Mouse (Mus musculus) midbrain, postnatal 0 days (tissue): ENCODE data around the gene Spint1. TPM values are rescaled to one million over a fixed set of nuclear protein-coding genes. Genes with fewer than 3 reads are reported as not detected.

Source experiments
- ATAC-seq: fragments of 200-750 bp; cut with Nextera tagmentation; 2 replicates; pipeline ENCODE4 v1.8.0; 2017; ENCODE audit warnings: moderate number of reproducible peaks, mild to moderate bottlenecking, moderate TSS enrichment, moderate library complexity; ENCODE audit not compliant: low FRiP score
- DNase-seq: peaks from one replicate; pipeline ENCODE4 v3.0.0-alpha.2; 2015; ENCODE audit warnings: low spot score
- H3K27ac ChIP-seq: fragments of 300-500 bp; sonication (generic); 2 replicates; pipeline ENCODE4 v1.5.1; 2014; ENCODE audit warnings: low read depth, mild to moderate bottlenecking, low read length, mixed read lengths
- H3K27me3 ChIP-seq: fragments of 300-500 bp; sonication (generic); 2 replicates; pipeline ENCODE4 v1.6.1; 2014; ENCODE audit warnings: low read length, control low read depth, mixed read lengths; ENCODE audit not compliant: insufficient read depth
- H3K36me3 ChIP-seq: fragments of 300-500 bp; sonication (generic); 2 replicates; pipeline ENCODE4 v1.6.1; 2014; ENCODE audit warnings: low read length, control low read depth, mixed read lengths; ENCODE audit not compliant: insufficient read depth
- H3K4me1 ChIP-seq: fragments of 300-500 bp; sonication (generic); 2 replicates; pipeline ENCODE4 v1.6.1; 2014; ENCODE audit warnings: mild to moderate bottlenecking, control low read depth, antibody characterized with exemption, low read length, mixed read lengths; ENCODE audit not compliant: insufficient read depth
- H3K4me2 ChIP-seq: fragments of 300-500 bp; sonication (generic); 2 replicates; pipeline ENCODE4 v1.6.1; 2014; ENCODE audit warnings: low read depth, mild to moderate bottlenecking, low read length, mixed read lengths; ENCODE audit not compliant: poor library complexity, severe bottlenecking
- H3K4me3 ChIP-seq: fragments of 300-500 bp; sonication (generic); 2 replicates; pipeline ENCODE4 v1.5.1; 2014; ENCODE audit warnings: low read depth, mild to moderate bottlenecking, low read length, moderate library complexity
- H3K9ac ChIP-seq: fragments of 300-500 bp; sonication (generic); replicated peaks from 2 replicates; pipeline ENCODE4 v1.6.1; 2014; ENCODE audit warnings: mild to moderate bottlenecking, low read length, moderate library complexity, mixed read lengths; ENCODE audit not compliant: poor library complexity, severe bottlenecking
- H3K9me3 ChIP-seq: fragments of 300-500 bp; sonication (generic); 2 replicates; pipeline ENCODE4 v1.6.1; 2016; ENCODE audit warnings: low read length, control low read depth
- CTCF ChIP-seq: IDR thresholded peaks from 2 replicates; pipeline ENCODE4 v1.5.1; 2016; ENCODE audit warnings: antibody characterized with exemption, mild to moderate bottlenecking
- WGBS: fragments of 180-500 bp; shearing (Covaris S2); extraction: QIAGEN DNeasy Blood & Tissue Kit; methylation state at CpG from one replicate; pipeline ENCODE4 v1.1.7; 2014; 5-methylcytosine and 5-hydroxymethylcytosine counted together
- polyA plus RNA-seq: library from polyadenylated mRNA; unstranded; fragments of >200 nt; fragmentation: Nextera tagmentation; extraction: Ambion mirVana; gene quantifications from 2 replicates; pipeline ENCODE4 v1.2.1, GENCODE M21; 2015
- total RNA-seq: library from RNA; depleted of rRNA; stranded (reverse); fragments of >200 nt; gene quantifications from 2 replicates; pipeline ENCODE4 v1.2.3, GENCODE M21; 2014; rRNA removed

The Spint1 gene
- total and polyA plus RNA-seq, 2 experiments from 2014 or later, result 1.1 to 1.9 TPM

DNA sequence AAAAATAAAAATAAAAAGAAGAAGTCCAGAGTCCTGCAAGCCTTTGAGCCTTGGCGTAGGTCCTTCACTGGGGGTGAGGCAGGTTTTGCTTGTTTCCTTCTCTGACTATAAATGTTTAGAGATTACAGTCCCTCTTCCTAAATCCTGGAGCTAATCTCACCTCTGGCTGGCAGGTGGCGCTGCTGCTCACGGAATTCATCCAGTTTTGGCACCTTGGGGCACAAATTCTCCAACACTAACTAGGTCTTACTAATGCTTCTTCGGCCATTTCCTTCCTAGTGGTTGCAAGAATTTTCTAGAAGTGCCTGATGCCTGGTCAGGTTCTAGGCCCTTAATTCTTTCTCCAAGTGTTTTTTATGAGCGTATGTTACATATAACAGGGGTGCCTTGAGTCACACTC is 61.2 kb downstream of the Spint1 start:
- Histone ChIP-seq H3K27ac (no peak overlapping the region), H3K4me3 (no peak overlapping the region), H3K9me3 (no peaks in the 10 kb centered on the region), H3K9ac (no peak overlapping the region), H3K36me3 (peaks cover 56% of the 10 kb centered on the region), H3K4me2 (no peak overlapping the region), H3K4me1 (no peaks in the 10 kb centered on the region), H3K27me3 (no peaks in the 10 kb centered on the region)
- peak; percentile 79 for TF ChIP-seq CTCF
- WGBS, result 41% methylated on average over 5 of the region's 5 CpGs
- ATAC-seq (no peak), DNase-seq (peak; percentile 66)

DNA sequence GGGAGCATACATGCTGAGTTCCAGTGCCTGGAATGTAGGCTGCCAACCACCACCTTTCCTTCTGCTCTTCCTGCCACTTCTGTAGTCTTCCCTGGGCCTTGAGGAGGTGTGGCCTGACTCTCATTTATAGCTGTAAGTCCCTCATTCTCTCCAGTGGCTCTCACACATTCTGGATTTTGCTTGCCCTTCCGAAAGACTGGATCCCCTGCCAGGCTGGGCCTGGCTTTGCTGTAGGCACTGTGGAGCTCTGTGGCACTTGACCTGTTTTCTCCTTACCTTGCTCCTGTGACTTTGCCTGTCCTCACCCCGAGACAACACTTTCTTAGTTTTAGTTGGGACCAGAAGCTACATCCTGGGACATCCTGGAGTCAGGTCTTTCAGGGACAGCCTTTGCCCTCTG is 61.7 kb downstream of the Spint1 start:
- DNase-seq (no peak), ATAC-seq (no peak)
- Histone ChIP-seq H3K9me3 (no peaks in the 10 kb centered on the region), H3K27me3 (no peaks in the 10 kb centered on the region), H3K4me2 (no peak overlapping the region), H3K9ac (no peak overlapping the region), H3K4me3 (no peak overlapping the region), H3K36me3 (peaks cover 51% of the 10 kb centered on the region), H3K4me1 (no peaks in the 10 kb centered on the region), H3K27ac (no peak overlapping the region)
- 92% methylated on average over 2 of the region's 2 CpGs for WGBS
- no peak for TF ChIP-seq CTCF

Other genes starting within 250 kb of the Spint1 start
- gene Ccdc32, start 208.0 kb upstream of the Spint1 start, total RNA-seq, result 26.5 and 44.7 TPM in 2 replicates
- 49.4 and 51.8 TPM in 2 replicates for gene Ccdc32, start 208.0 kb upstream of the Spint1 start, polyA plus RNA-seq
- 10.1 and 10.2 TPM in 2 replicates for gene Rpusd2, start 202.6 kb upstream of the Spint1 start, total RNA-seq
- 2.9 and 3.2 TPM in 2 replicates for gene Rpusd2, start 202.6 kb upstream of the Spint1 start, polyA plus RNA-seq
- 1.5 and 2.3 TPM in 2 replicates for gene Knl1, start 190.2 kb upstream of the Spint1 start, total RNA-seq
- gene Knl1, start 190.2 kb upstream of the Spint1 start, polyA plus RNA-seq, result 1.9 and 3.7 TPM in 2 replicates
- gene Rad51, start 124.6 kb upstream of the Spint1 start, total RNA-seq, result 0.22 and 0.66 TPM in 2 replicates
- 3.9 and 5.9 TPM in 2 replicates for gene Rad51, start 124.6 kb upstream of the Spint1 start, polyA plus RNA-seq
- 34.8 and 37.2 TPM in 2 replicates for gene Rmdn3, start 80.3 kb upstream of the Spint1 start, total RNA-seq
- 38.8 and 43.1 TPM in 2 replicates for gene Rmdn3, start 80.3 kb upstream of the Spint1 start, polyA plus RNA-seq
- gene Gchfr, start 69.6 kb upstream of the Spint1 start, total RNA-seq, result 11.0 and 15.9 TPM in 2 replicates
- 9.9 and 12.0 TPM in 2 replicates for gene Gchfr, start 69.6 kb upstream of the Spint1 start, polyA plus RNA-seq
- gene Gm14137, start 62.9 kb upstream of the Spint1 start, total RNA-seq, result 0.05 TPM in 1 of 2 replicates, not detected in the other
- gene Gm14137, start 62.9 kb upstream of the Spint1 start, polyA plus RNA-seq, result 0.32 and 0.47 TPM in 2 replicates
- gene Zfyve19, start 28.7 kb upstream of the Spint1 start, total RNA-seq, result 30.5 and 44.0 TPM in 2 replicates
- 52.0 and 57.3 TPM in 2 replicates for gene Zfyve19, start 28.7 kb upstream of the Spint1 start, polyA plus RNA-seq
- 22.1 and 24.5 TPM in 2 replicates for gene Dnajc17, start 28.6 kb upstream of the Spint1 start, total RNA-seq
- gene Dnajc17, start 28.6 kb upstream of the Spint1 start, polyA plus RNA-seq, result 24.5 and 25.9 TPM in 2 replicates
- not detected in 2 replicates for gene Ppp1r14d, start 7.5 kb upstream of the Spint1 start, total RNA-seq
- gene Ppp1r14d, start 7.5 kb upstream of the Spint1 start, polyA plus RNA-seq, result not detected in 2 replicates
- gene Rhov, start 33.9 kb downstream of the Spint1 start, total RNA-seq, result 24.5 and 32.7 TPM in 2 replicates
- 37.7 and 43.7 TPM in 2 replicates for gene Rhov, start 33.9 kb downstream of the Spint1 start, polyA plus RNA-seq
- 30.1 and 36.9 TPM in 2 replicates for gene Vps18, start 51.4 kb downstream of the Spint1 start, total RNA-seq
- 21.4 and 21.6 TPM in 2 replicates for gene Vps18, start 51.4 kb downstream of the Spint1 start, polyA plus RNA-seq
- gene Dll4, start 88.4 kb downstream of the Spint1 start, total RNA-seq, result 3.9 TPM in 2 replicates
- 2.3 and 2.6 TPM in 2 replicates for gene Dll4, start 88.4 kb downstream of the Spint1 start, polyA plus RNA-seq
- gene Chac1, start 113.9 kb downstream of the Spint1 start, total RNA-seq, result 9.5 and 18.7 TPM in 2 replicates
- 10.2 and 13.5 TPM in 2 replicates for gene Chac1, start 113.9 kb downstream of the Spint1 start, polyA plus RNA-seq
- gene Ino80, start 240.3 kb downstream of the Spint1 start, total RNA-seq, result 13.2 and 15.0 TPM in 2 replicates
- 2.2 and 2.4 TPM in 2 replicates for gene Ino80, start 240.3 kb downstream of the Spint1 start, polyA plus RNA-seq